Mouse (Mus musculus) small intestine, adult 10 weeks (tissue): ENCODE results near the gene Lgsn. TPM values are rescaled to one million over a fixed set of nuclear protein-coding genes. Genes with fewer than 3 reads are reported as not detected.

ENCODE experiments used
- polyA plus RNA-seq: library from polyadenylated mRNA; stranded (reverse); fragments of 350-450 nt; fragmentation: Illumina TruSeq; extraction: RNeasy Lipid Tissue Mini Kit (QIAGEN cat#74804); gene quantifications from one replicate; pipeline ENCODE4 v1.2.3, GENCODE M21; 2014; ENCODE audit warnings: low replicate concordance

Gene Lgsn
- polyA plus RNA-seq = not detected

DNA sequence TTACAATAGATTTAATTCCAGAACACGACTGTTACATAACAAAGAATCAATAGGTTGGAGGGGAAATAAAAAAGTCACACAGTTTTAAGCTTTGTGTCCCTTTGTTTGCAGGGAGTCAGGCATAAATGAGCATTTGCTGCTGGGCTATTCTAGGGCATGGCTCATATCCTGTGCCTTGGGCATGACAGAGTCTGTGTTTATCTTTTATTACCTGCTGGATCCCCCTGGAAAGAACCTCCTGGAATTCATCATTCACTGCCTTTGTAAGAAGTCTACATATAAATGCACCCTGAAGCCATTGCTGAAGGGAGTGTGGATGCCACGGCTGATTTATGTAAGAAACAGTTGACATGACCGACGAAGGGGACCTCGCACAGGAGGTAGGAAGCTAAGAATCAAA, at the start of gene Lgsn:
Gene Lgsn (plus strand): TSS at position 301 of the 400 bp plus-strand sequence.

DNA sequence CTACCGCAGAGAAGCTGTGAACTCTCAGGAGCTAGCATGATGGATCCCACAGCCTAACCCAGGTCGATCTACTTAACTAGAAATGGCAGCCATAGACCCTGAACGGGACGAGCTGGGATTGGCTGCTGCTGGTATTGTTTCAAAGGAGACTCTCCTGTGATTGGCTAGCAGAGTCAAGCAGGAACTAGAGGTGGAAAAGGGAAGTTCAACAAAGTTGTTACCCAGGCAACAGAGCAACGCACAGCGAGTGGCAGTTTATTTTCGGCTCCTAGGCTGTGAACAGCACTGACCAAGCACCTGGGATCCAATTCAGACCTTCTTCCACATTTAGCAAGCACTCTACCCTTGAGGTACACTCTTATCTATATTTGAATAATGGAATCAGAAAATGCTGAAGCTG, 46.4 kb downstream of the Lgsn start, which contains the start of the genes 4931428L18Rik and Pih1d3:
Gene 4931428L18Rik (minus strand): TSS at position 121 of the 400 bp plus-strand sequence.
Gene Pih1d3 (plus strand): TSS at position 275 of the 400 bp plus-strand sequence.

Other genes with a start within 250 kb of the Lgsn start
- gene AC153137.1, start 198.4 kb upstream of the Lgsn start, polyA plus RNA-seq = not detected
- 4.9 TPM for gene 4931428L18Rik, start 46.3 kb downstream of the Lgsn start, polyA plus RNA-seq
- gene Pih1d3, start 46.4 kb downstream of the Lgsn start, polyA plus RNA-seq = not detected